In genomic region chrX:52971211-52972006, GRCm38 (mm10) we compare ENCODE assay signal across 8 mouse cellular contexts. TPM values are rescaled to one million over a fixed set of nuclear protein-coding genes. Genes with fewer than 3 reads are reported as not detected.
A peak's percentile ranks its signal among the peaks of the same experiment; 100 is the strongest.
DNase-seq lines count a peak whose midpoint lies in the region; ATAC-seq lines count a peak whose summit lies in the region.

No protein-coding gene starts in this region.

- no peak overlapping the region for H3K4me2 ChIP-seq in hindbrain, embryonic 14.5 days (replicated peaks)

- peak; percentile 43 for DNase-seq in MN1 (ENCODE audit: low spot score)
- DNase-seq in c-Kit-negative CD71-positive TER-119-positive erythroid progenitor cells, embryonic 14.5 days (ENCODE audit: low read depth, low spot score): peak; percentile 70
- peak; percentile 38 to 49 for DNase-seq in heart, postnatal 36 days
- DNase-seq in hindbrain, embryonic 14.5 days (ENCODE audit: low spot score): no peak
- no peak for DNase-seq in thymus, postnatal 14 days
- no peak for DNase-seq in gastrocnemius, postnatal 14 days

- intact Hi-C loops in heart, postnatal 36 days (cut with DNase I): no loop called here
- intact Hi-C loops in gastrocnemius, postnatal 14 days (cut with DNase I; ENCODE audit: low total_unique reads): no loop called here

- H3K9me3 ChIP-seq in hindbrain, embryonic 14.5 days (ENCODE audit: control insufficient read depth, low read length): no peaks in the 10 kb centered on the region

- peak; percentile 100 for ATAC-seq in megakaryocyte-erythroid progenitor cell, adult 5-6 weeks (replicated peaks; ENCODE audit: low FRiP score, low TSS enrichment, poor library complexity, severe bottlenecking)
- no peak for ATAC-seq in hindbrain, embryonic 14.5 days (ENCODE audit: low FRiP score)
- ATAC-seq in inflammation-experienced regulatory T-cells, adult 6 months: no peak

- H3K9ac ChIP-seq in hindbrain, embryonic 14.5 days: no peak overlapping the region

- no peak overlapping the region for H3K4me3 ChIP-seq in hindbrain, embryonic 14.5 days (replicated peaks; ENCODE audit: low read length)

- no peaks in the 10 kb centered on the region for H3K36me3 ChIP-seq in hindbrain, embryonic 14.5 days (replicated peaks; ENCODE audit: control insufficient read depth, insufficient read depth)

- no peaks in the 10 kb centered on the region for H3K4me1 ChIP-seq in hindbrain, embryonic 14.5 days (replicated peaks; ENCODE audit: control insufficient read depth, insufficient read depth, low read length)

- 59% methylated on average over 3 of the region's 3 CpGs for WGBS in hindbrain, embryonic 14.5 days

- H3K27me3 ChIP-seq in hindbrain, embryonic 14.5 days (ENCODE audit: control insufficient read depth, insufficient read depth, low read length): no peaks in the 10 kb centered on the region

- H3K27ac ChIP-seq in hindbrain, embryonic 14.5 days: no peak overlapping the region

RNA-seq across cellular contexts. Expression of gene Hprt, which starts 16.5 kb away (rescaled TPM):
- total RNA-seq in heart, postnatal 36 days (2021): 10 to 100 TPM; 54.5 to 68.1 TPM
- 191 and 245 TPM in 2 replicates for total RNA-seq in megakaryocyte-erythroid progenitor cell, adult 5-6 weeks (2014; fragmentation: Nextera tagmentation)
- 376 and 396 TPM in 2 replicates for total RNA-seq in megakaryocyte-erythroid progenitor cell, adult 5-6 weeks (2017)
- polyA plus RNA-seq in hindbrain, embryonic 14.5 days (2014; fragmentation: Nextera tagmentation; extraction: Ambion mirVana): 137 and 139 TPM in 2 replicates
- 100 to 1,000 TPM; 252 to 379 (median 281) TPM for polyA plus RNA-seq in inflammation-experienced regulatory T-cells, adult 6 months (2017; shearing (Covaris generic))
- 10 to 100 TPM; 28.2 to 32.2 TPM for total RNA-seq in gastrocnemius, postnatal 14 days (2021)

RNA-seq across cellular contexts. Expression of gene Phf6, which starts 59.3 kb away (rescaled TPM):
- 1 to 10 TPM; 4.4 to 5.3 TPM for total RNA-seq in heart, postnatal 36 days (2021)
- 32.8 and 47.3 TPM in 2 replicates for total RNA-seq in megakaryocyte-erythroid progenitor cell, adult 5-6 weeks (2014; fragmentation: Nextera tagmentation)
- 54.3 and 58.1 TPM in 2 replicates for total RNA-seq in megakaryocyte-erythroid progenitor cell, adult 5-6 weeks (2017)
- polyA plus RNA-seq in hindbrain, embryonic 14.5 days (2014; fragmentation: Nextera tagmentation; extraction: Ambion mirVana): 71.2 and 81.7 TPM in 2 replicates
- polyA plus RNA-seq in inflammation-experienced regulatory T-cells, adult 6 months (2017; shearing (Covaris generic)): 10 to 100 TPM; 34.0 to 47.1 (median 38.5) TPM
- 1 to 10 TPM; 2.7 to 4.1 TPM for total RNA-seq in gastrocnemius, postnatal 14 days (2021)

Comparison
In these comparisons a context has a peak if more than half of its experiments do, and no peak if none do; other contexts are left out.
1. DNase-seq: peak in MN1 (single experiment), c-Kit-negative CD71-positive TER-119-positive erythroid progenitor cells, embryonic 14.5 days (single experiment) and heart, postnatal 36 days (2 of 2); none in hindbrain, embryonic 14.5 days (single experiment), thymus, postnatal 14 days (single experiment) and gastrocnemius, postnatal 14 days (single experiment).
2. RNA of gene Phf6, which starts 59.3 kb away (total RNA-seq): 32.8 to 58.1 TPM in megakaryocyte-erythroid progenitor cell, adult 5-6 weeks; 4.4 to 5.3 TPM in heart, postnatal 36 days and 2.7 to 4.1 TPM in gastrocnemius, postnatal 14 days; every median in the first group is over 4 times any median in the second.